Mouse (Mus musculus) mature B cell (primary cell): ENCODE measurements around the gene Fam8a1.

Experiments
- in situ Hi-C: fragments of 300-500 bp; cut with MboI; formaldehyde crosslinking; loops from 2 replicates; pipeline ENCODE4 v1.14.3; 2019

Gene Fam8a1

DNA sequence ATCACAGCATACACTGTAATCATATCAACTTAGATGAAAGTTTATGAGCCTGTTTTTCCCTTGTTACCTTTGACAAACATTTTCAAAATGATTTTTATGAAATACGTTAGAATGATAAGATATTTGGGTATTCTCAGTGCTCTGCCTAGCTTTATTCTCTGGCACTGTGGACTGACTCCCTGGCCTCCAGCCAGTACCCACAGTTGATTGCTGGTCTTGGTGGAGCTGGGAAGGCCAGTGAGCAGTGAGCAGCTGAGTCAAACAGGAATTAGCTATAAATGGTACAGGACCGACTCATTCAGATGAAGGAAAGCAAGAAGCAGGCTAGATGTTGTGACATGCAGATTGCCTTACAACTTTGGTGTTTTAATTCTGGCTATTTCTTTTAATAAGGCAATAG lies 5.3 kb downstream of the Fam8a1 start:
- in situ Hi-C loops = no loop called here

DNA sequence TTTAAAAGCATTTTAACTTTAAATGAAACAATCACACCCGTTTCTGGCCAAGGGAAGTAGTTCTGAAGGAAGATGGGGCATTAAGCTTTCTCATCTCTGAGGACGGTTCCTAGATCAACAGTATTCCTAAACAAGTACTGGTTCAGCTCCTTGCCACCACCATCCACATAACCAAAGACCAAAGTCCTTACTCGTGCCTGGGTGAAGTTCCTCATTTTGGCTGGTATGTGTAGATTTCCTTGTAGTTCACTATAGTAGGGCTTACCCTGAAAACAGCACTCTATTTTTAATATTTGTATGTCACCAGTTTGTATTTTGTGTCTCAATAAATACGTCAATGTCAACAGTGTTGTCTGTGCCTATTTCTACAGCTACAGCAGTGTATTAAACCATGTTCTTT lies 8.4 kb downstream of the Fam8a1 start:
- in situ Hi-C loops = no loop called here

DNA sequence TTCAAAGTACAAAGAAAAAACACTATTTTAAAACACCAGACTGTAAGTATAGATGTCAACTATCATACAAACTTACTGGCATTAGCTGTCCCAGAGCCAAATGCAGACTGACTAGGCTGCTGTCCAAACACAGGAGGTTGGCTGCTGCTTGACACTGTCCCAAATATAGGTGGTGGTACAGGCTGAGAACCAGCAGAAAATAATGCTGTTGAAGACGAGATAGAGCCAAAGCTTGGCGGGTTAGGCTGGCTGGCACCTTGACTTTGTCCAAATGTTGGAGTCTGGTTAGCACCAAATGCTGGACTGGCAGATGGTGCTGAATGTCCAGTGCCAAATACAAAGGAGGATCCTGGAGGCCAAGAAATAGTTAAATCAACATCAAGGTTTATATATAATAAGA lies 13.6 kb downstream of the Fam8a1 start:
- in situ Hi-C loops = no loop called here

DNA sequence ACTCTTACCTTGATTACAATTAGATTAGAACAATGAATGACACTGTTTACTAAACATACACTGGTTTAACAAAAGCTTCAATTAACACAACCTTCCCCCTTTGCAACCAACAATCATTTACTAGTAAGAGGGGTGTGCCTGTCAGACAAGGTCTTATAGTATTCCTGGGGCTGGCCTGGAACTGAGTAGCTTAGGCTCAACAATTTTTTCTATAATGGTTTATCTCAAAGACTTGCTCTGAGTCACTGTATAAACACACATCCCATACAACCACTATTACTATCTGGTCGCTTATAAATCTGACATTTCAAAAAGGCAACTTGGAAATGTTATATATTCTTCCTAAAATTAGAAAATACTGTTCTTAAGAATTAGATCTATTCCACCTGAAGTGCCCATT lies 14.0 kb downstream of the Fam8a1 start:
- in situ Hi-C loops = no loop called here

GRCm38 (mm10) chr13:46690559-46691241 lies 21.4 kb downstream of the Fam8a1 start:
- in situ Hi-C loops = no loop called here

- in situ Hi-C loops = no loop called here
Measured at GRCm38 (mm10) chr13:46695296-46695908, 26.1 kb downstream of the Fam8a1 start.

- in situ Hi-C loops = no loop called here
Measured at GRCm38 (mm10) chr13:46695932-46696331, 26.6 kb downstream of the Fam8a1 start.

- in situ Hi-C loops = no loop called here
Measured at GRCm38 (mm10) chr13:46696788-46697187, 27.5 kb downstream of the Fam8a1 start.

DNA sequence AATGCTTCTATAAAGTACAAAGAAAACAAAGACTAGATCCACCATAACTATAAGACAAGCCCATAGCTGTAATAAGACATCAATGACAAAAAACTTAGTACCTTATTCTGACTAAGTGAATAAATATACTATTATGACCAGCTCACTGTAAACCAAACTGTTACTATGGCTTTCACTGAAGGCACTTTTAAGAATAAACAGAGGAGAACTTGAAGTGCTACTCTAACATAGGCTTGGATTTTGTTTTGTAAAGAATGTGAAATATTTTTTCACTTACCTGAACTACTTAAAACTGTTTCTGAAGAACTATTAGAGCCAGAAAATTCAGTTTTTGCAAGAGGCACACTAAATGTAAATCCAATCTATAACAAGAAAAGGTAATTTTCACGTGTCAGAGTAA lies 30.1 kb downstream of the Fam8a1 start:
- in situ Hi-C loops = no loop called here

- in situ Hi-C loops = no loop called here
Measured at GRCm38 (mm10) chr13:46701486-46701885, 32.2 kb downstream of the Fam8a1 start.

GRCm38 (mm10) chr13:46703138-46703537 lies 33.8 kb downstream of the Fam8a1 start:
- in situ Hi-C loops = no loop called here

GRCm38 (mm10) chr13:46713486-46713885 lies 44.2 kb downstream of the Fam8a1 start:
- in situ Hi-C loops = no loop called here

GRCm38 (mm10) chr13:46715976-46716639 lies 46.8 kb downstream of the Fam8a1 start:
- in situ Hi-C loops = no loop called here

DNA sequence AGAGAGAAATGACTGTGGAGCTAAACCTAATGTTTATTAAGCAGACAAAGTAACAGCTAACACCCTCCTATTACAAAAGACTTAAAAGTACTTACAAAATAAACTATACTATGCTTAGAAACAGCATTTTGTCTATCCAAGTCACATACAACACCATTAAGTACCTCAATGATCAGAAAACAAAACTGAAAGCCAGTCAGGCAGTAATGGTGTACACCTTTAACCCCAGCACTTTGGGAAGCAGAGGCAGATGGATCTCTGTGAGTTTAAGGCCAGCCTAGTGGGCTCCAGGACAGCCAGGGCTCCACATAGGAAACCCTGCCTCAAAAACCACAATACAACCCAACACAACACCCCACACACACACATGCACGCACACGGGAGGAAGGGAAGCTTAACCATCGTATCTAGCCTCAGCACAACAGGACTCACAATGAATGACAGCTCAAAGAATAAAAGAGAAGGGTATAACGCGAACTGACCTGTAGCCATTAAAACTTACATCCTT lies 49.6 kb downstream of the Fam8a1 start:
- in situ Hi-C loops = no loop called here

- in situ Hi-C loops = no loop called here
Measured at GRCm38 (mm10) chr13:46721009-46721408, 51.7 kb downstream of the Fam8a1 start.

GRCm38 (mm10) chr13:46724371-46724770 lies 55.0 kb downstream of the Fam8a1 start:
- in situ Hi-C loops = no loop called here

DNA sequence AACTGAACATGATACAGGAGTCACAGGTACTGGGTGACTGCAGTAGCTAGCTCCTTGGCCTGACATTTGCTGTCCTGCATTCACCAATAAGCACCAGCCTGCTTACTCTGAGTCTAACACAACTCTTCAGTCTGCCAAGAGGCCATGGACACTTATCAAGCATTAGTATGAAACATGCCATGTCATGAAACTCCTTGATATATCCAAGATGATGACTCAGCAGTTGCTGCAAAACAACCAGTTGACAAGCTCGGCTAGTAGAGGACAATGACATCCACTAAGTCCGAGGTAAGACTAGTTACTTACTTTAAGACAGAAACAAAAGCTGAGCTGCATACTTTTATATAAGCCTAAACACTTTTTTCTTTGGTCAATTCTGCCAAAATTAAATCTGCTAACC lies 55.9 kb downstream of the Fam8a1 start:
- in situ Hi-C loops = no loop called here

GRCm38 (mm10) chr13:46726288-46727037 lies 57.1 kb downstream of the Fam8a1 start:
- in situ Hi-C loops = no loop called here

DNA sequence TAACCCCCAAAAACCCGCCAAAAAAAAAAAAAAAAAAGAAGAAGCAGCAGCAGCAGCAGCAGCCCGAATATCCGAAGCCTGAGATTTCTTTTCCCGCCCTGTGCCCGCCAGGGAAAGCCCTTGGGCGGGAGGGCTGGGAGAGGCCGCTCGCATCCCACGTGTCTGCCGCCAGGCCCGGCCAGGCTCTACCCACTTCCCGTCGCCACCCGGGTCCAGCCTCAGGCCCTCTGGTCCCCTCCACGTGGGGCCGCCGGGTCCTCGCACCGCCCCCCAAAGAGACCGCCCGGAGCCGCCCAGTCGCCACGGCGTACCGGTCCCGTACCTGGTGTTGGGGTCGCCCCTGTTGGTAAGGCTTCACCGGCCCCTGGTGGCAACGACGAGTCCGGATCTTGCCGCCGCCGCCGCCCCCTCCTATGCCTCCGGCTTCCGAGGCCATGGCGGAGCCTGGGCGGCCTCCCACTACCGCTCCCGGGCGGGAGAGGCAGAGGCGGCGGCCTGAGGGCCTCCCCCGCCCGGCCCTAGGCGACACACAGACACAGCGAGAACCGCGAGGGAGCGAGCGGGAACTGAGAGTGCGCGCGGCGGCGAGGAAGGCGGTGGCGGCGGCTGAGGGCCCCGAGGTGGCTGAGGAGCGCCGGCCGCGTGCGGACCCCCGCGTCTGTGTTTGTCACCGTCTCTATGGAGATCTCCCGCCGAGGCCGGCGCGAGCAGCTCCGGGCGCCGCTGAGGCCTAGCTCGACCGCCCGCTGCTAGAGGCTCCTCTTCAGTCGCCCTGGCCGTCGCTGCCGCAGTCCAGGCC lies 57.9 kb downstream of the Fam8a1 start:
- in situ Hi-C loops = no loop called here
